Mouse (Mus musculus) kidney, postnatal 4 days (tissue): Measurements from ENCODE around the gene Zfp3.
"Not testable (repeated sequence)": the region's sequence is repeated elsewhere in the genome, so short reads cannot be mapped to it uniquely, and the experiment has no call there.

Experiments
- DNase-seq, 2 experiments: peaks; one replicate each; pipeline ENCODE4 v3.0.0; 2021; ENCODE audit warnings: mixed read lengths in 2 of 2

Zfp3 gene

DNA sequence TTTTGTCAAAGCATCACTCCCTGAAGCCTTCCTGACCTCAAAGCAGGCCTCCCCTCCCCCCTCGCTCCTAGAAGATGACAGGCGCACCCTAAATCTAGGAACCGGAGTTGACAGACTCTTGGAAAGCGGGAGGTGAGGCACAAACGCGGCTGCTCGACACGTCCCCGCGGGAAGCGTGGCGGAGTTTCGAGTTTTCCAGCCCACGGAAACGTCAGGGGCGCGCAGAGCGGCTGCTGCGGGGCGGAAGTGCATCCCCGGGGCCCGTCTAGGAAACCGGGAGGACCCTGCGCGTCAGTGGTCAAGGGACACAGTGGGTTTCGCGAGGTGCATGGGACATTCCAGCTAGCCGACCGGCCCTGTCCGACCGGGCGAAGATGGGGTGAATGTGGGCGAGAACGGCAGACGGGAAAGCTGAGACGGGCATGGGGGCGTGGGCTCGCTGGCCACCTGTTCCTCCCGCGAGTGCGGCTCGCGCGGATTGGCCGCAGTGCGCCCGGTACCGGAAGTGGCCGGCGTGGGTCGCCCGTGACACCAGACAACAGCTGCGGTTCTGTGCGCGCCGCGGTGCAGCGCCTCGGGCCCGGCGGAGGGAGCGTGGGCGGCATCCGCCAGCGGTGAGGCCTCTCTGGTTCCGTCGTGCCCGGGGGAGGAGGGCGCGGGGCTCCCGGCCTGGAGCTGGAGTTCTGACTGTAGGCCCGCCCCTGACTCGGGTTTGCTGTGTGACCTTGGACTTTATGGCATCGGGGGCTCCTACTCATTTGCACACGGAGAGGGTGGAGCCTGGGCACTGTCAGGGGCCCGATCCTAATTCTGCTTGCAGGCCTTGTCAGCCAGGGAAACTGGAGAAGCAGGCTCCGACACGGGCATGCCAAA lies at the start of gene Zfp3:
Gene Zfp3, plus strand, starts transcription at position 274 of the 873 bp plus-strand sequence.
- DNase-seq, result peak; percentile 83 to 91

DNA sequence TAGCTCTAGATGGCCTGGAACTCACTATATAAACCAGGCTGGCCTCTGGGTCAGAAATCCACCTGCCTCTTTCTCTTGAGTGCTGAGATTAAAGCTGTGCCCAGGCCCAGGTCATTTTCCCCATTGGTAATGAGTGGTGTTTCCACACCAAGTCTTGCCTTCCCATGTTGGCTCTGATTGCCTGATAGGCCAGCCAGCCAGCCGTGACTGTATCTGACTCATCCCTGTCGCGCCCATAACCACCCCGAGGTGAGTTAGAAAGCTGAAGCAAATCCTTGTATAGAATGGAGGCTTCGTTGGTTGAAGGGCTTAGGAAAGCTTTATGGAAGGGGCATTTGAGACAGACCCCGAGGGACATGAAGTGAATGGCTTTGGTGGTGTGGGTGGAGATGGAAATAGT lies 48.2 kb upstream of the Zfp3 start:
- DNase-seq, result no peak

DNA sequence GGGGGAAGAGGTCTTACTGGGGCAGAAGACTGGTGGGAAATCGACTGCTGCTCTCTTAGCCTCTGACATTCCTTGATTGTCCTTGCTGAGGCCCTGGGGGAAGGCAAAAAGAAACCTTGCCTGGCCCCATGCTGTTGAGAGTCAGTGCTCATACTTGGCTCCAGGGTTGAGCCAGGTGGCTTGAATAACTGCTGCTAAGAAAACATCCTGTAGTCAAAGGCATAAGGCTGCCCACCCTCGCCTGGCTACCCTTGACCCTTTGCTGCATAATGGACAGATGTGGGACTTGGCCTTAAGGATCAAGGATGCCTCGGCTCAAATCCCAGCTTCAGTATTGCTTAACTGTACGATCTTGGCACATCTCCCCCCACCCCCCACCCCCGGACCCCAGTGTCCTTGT lies 45.5 kb upstream of the Zfp3 start:
- DNase-seq, result no peak

DNA sequence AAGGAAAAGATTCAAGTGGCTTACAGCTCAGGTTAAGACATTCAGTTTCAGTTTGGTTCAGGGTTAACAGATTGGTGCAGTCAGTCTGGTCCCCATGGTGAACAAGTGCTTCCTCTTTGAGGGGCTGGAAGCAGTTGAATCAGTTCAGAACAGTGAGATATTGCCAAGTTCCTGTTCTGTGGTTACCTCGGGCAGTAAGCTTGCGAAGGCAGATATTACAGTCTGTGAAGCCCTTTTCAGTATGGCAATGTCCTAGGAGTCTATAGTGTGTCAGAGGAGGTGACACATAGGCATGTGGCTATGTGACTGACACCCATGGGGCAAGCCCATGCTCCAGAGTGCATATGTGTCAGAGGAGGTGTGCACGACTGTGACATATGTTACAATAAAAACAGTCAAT lies 43.4 kb upstream of the Zfp3 start:
- no peak for DNase-seq

DNA sequence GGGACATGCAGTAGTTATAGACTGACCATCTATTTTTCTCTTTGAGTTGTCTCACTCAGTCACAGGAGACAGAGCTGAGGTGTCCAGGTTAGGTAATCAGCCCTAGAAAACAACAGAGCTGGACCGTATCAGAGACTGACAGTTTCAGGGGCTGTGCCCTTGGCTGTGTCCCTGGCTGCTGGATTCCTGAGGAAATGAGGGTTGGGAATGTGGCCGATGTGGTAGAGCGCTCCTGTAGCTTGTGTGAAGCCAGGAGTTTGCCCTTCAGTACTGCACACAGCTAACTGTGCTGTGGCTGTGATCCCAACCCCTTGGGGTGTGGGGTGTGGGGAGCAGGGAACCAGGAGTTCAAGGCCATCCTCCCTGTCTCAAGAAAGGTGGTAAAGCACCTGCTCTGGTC lies 42.9 kb upstream of the Zfp3 start:
- no peak for DNase-seq

DNA sequence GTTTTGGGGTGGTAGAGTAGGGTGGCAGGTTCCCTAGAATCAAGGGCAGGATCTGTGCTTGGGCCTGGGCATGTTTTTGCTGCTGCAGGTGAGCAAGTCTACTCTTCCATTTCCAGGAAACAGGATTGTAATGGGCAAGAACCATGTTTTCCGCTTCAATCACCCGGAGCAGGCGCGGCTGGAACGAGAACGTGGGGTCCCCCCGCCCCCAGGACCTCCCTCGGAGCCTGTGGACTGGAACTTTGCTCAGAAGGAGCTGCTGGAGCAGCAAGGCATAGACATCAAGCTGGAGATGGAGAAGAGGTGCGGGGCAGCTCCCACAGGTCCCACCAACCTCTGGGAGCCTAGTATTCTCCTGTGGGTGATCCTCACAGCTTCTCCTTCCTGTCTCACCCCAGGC lies 39.3 kb upstream of the Zfp3 start:
- no peak for DNase-seq

DNA sequence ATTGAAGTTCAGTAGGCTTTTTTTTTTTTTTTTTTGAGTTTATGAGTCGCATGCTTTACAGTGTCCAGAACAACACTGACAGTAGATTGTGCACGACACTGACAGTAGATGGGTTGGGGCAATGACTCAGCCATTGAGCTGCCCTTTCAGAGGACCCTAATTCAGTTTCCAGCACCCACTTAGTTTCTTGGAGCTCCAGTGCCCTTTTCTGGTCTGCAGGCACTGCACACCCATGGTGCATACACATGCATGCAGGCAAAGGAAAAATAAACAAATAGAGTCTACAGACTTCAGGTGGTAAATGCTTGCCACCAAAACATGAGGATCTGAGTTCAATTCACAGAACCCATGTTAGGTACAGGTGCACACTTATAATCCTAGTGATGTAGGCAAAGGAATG lies 37.4 kb upstream of the Zfp3 start:
- no peak for DNase-seq

DNA sequence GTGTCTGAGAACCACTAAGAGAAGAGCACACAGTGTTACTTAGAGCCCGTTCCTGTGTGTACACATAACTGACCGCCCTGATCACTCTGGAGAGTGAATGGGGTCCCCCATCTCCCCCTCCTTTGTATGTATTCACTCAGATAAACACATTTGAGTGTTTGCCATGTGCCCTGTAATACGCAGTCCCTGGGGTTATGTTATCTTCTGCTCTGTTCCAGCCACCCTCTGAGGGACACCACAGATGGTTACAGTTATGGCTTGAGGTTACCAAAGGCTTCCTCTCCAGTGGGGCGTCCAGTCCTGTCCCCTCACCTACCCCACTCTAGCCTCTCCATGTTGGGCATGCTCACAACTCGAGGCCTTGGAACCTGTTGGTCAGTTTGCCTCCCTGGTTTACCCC lies 36.6 kb upstream of the Zfp3 start:
- DNase-seq, result no peak

DNA sequence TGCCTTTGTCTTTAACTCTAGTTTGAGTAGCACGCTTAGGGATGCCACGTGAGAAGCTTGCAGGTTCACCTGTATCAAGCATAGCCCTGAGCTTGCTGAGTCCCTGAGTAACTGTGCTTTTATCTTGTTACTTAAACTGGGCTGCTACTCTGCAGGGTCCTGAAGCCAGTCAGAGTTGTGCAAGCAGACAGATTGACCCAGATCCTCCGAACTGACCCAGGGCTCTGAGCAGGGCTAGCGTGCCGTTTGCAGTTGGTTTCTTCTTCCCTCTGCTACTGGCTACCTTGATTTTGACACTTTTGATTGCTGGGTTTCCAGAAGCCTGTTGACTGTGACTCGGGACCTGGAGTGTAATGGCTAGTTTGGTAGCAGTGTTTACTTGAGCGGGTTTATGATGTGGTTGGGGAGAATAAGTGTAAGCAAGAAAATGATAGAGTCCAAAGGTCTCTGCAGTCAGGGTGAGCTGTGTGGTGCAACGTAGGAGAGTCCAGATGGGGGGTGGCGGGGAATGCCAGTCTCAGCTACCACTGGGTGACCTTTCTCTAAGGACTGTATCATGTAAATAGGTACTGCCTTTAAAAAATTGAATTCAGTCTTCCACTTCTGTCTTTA lies 33.5 kb upstream of the Zfp3 start:
- peak; percentile 25 to 49 for DNase-seq

DNA sequence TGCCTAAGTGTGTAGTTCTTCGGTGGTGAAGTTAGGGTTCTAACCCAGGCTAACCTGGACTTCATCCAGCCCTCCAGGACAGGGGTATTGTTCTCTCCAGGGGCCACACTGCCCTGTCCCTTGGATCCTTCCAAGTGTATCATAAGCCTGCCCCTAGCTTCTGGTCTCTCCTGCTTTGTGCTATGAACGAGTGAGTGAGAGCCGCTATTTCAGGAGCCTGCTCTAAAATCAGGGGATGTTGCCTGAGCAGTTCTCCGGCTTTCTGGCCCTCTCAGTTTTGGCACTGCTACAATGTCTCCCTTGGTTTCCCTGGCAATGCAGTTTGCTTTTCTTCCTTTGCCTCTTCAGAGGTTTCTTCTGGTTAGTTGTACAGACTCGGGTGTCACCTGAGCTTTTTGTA lies 32.8 kb upstream of the Zfp3 start:
- DNase-seq, result no peak

DNA sequence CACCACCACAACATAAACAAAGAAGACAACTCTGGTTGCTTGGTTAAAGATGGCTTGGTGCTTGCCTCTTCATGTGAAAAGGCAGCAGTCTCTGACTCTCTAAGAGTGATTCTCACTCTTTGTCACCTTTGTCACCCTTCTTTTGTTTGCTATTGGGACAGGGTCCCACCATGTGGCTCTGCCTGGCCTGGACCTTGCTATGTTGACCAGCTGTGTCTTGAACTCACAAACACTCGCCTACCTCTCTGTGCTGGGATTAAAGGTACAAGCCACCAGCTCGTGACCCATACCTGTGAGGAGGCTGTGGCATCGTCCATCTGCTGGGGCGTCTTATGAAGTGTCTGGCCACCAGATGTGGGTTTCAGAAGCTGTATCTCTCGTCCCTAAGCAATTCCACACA lies 30.8 kb upstream of the Zfp3 start:
- DNase-seq, result no peak

DNA sequence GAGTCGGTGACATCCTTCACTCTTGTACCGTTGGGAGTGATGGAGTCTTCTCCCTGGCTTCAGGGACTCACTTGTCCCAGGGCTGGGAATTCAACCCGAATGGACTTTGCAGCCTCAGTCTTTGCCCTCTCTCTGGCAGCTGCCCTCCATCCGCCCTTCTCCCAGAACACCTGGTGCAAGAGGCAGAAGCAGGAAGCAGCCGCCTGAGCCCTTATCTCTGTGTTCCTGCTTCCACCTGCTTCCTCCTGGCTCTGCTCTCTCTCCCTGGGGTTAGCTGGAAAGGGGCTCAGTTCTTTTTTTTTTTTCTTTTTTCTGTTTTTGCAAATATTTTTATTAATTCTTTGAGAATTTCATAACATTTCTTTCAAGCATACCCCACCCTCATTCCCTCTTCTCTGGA lies 26.3 kb upstream of the Zfp3 start:
- no peak for DNase-seq

DNA sequence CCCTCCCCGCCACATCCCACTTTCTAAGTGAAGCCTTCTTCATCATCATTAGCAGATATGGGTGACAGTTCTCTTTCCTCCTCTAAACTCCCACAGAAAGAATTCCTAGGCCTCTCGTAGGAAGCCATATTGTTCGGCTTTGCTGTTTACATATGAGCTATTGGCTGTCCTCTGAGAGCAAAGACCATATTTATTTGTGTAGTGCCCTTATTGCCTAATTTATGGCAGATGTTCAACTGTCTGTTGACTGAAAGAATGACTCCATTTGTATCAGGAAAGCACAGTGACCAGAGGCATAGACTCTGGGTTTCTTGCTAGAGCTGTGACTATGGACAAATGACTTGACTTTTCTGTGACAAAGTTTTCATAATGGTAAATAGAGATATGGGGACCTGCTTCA lies 22.4 kb upstream of the Zfp3 start:
- no peak for DNase-seq

DNA sequence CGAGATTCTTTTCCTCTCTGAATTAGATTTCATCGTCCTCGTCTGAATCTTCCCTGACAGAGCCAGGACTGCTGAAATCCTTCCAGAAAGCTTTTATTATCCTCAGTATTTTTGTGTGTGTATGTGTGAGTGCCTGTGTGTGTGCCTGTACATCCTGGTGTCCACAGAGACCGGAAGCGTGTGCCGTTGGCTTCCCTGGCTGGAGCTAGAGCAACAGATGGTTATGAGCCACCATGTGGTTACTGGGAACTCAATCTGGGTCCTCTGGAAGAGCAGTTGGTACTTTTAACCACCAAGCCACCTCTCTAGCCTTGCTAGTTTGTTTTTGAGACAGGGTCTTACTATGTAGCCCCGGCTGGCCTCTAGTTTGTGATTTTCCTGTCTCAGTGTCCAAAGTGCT lies 21.9 kb upstream of the Zfp3 start:
- DNase-seq, result no peak

DNA sequence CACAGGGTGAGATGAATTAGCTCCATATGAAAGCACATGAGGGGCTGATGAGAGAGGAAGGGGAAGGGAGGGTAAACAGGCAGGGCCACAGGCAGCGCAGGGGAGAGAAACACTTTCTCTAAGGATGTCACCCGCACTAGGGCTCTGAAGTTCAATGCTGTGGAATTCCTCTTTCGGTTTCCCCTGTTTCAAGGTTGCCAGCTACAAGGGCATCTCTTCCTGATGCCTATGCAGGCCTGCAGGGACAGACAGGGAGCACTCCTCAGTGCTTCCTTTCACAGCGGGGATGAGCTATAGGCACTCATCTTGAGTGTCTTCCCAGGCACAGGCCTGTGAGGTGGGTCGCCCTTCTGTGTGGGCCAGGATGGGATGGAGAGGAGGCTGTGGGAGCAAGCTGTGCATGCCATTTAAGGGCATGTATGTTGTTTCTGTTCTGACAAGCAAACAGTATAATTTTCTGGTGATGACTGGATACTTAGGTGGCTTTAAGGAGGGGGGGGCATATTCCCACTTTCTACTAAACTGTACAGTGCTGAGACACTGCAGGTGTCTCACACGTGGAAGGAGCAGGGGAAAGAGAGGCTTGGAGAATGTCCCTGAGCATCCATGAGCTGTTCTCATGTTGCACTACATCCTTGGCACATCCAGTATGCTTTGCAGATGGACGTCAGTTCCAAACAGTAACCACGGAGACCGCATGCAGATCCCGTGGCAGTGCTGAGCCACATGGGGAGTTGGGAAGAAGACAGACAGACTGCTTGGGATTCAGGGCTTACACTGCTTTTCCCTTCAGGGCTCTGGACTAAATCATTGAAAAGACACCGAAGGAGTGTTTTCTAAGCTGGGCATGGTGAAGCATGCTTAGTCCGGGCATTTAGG lies 21.2 kb upstream of the Zfp3 start:
- DNase-seq, result no peak

DNA sequence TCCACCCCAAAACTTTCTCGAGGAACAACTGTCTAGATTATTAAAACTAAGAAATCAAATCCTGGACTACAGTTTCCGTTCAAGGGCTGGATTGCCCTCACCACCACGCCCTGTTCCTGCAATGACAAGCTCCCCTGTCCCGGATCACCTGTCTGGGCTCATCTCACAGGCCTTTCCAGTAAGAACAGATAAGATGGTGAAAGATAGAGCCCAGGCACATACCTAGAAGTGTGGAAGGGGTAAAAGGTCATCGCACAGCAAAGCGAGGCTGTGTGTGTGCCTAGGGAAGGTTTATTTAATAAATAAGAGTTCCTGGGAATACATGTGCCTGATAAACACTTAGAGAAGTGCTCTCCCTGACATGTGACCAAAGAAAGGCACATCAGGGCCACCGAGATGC lies 18.4 kb upstream of the Zfp3 start:
- no peak for DNase-seq

DNA sequence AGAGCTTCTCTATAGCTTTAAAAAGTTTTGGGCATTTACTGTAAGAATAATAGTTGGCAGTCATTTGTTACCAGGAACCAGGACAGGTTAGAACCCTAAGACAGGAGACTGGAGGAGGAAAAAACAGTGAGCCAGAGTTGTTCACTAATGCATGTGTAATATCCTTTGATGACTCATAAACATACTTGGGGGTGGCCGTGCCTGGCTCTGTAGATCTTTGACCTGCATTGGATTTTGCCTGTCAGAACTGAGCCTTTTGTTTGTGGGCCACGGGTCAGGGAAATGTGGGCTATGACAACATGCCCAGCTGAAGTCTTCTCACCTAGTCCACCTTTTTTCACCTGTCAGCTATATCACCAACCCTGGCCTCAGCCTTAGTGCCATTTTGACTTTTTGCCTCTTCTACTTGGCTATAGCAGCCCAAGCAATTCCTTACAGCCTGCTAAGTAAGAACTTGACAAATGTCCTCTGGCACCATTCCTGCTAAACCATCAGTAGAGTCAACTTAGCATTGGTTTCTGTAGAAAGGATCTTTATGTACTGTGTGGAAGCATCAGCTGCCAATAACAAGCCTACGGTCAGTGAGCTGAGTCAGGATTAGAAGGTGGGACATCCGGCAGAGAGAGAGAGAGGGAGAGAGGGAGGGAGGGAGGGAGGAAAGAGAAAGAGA lies 16.0 kb upstream of the Zfp3 start:
- DNase-seq, result no peak

DNA sequence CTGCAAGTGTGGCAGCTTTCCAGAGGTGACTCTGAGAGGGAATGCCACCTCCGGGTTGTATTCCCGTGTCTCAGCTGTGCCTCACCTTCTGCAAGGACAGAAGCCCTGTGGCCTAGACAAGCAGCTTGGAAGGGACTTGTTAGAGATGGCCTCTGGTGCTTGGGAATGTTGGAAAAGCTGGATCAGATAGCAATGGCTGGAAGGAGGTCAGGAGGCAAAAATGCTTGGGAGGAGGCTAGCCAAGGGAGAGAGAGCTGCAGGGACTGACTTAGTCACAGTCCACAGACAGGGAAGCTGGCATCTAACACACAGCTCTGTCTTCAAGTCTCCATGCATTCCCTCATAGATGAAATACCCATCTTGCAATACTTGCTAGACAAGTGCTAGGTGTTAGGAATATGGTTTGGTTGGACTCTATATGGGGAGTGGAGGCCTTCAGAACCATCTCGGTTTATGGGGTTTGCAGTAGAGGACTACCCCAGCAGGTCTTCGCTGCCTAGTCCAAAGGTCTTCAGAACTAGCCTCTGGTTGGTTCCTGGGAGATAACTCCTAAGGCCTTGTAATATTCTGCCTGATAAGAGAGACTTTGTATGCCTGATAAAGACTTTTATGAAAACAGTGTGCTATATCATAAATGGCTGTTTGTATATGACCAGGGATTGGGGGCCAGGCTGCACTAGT lies 11.5 kb upstream of the Zfp3 start:
- DNase-seq, result no peak

DNA sequence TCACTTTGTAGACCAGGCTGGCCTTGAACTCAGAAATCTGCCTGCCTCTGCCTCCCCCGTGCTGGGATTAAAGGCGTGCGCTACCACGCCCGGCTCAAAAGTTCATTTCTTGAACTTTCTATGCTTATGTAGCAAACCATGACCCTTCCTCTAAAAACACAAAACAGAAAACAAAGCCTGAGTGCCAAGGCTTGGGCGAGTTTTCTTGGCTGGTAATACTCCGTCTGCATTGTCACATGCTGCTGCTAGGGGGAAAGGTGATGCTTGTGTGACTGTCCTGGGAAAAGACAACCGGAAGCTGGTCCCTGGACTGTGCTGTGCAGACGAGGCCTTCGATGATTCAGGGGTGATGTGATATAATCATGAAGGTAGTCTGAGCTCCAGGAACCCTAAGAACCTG lies 10.9 kb upstream of the Zfp3 start:
- DNase-seq, result no peak

DNA sequence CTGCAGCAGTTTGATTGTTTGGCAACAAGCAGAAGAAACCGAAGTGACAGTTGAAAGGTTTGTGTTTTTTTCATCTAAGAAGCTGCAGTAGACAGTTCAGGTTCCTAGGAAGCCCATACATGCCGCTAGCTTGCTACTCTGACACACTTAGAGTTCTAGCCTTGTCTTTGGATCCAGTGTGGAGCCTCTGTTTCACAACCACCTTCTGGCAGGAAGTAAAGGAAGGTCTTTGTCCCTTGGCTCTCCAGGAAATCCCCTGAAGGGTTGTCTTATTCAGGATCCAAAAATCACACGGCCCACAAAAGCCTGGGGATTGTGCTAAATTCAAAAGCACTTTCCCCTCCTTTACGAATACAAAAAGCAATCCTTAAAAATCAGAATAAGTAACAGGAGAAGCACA lies 9.5 kb upstream of the Zfp3 start:
- no peak for DNase-seq

DNA sequence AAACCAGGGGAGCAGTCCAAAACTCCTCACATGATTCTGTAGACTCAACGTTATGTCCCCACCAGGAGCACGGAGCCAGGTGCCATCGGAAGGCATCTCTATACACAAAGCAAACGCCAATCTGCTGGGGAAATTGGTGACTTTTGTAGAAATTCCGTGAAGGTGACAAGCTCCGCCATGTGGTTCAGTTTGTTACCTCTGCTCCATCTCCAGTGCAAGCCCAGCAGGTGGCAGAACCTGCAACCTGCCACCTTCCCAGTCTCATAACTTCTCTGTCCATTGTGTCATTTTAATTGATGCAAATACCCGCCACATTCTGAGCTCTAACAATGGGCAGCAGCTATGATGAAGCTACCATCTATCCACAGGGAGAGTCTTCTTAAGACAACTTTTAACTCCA lies 9.1 kb upstream of the Zfp3 start:
- DNase-seq, result no peak

DNA sequence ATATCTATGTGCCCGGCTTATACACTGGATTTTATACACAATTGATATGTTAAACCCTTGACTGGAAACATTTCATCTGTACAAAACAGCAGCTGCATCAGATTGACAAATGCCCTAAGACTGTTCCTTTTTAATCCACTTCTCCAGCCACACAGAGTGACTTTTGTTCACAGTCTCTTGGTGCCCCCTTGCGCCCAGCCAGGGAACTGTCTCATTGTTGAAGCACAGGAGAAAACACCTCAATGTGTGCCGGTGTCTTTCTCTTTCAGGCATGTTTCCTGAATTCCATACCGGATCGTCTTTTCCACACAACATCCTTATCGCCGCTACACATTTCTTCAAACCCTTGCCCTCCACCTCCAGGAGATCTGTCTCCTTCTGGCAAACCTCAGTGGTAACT lies 8.4 kb upstream of the Zfp3 start:
- DNase-seq, result peak; percentile 90 to 92

DNA sequence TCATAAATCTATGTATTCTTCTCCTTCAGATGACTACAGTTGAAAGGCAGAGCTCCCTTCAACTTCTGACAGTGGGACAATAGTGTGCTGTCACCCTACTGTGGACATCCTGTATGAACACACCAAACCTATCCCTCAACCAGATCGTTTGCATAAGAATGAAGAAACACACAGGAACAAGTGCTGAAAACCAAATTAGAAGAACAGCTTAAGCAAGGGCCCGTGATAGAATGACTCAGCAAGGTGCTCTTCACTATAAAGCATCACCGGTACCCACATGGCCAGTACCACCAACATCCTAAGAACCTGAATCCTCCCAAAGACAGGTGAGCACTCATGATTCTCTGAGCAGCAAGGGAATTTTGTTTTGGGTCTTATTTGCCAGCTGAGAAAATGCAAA lies 3.6 kb upstream of the Zfp3 start:
- DNase-seq, result not testable (repeated sequence)
